Mouse (Mus musculus) neural tube, embryonic 14.5 days (tissue): ENCODE measurements around the gene Als2cr12. TPM values are rescaled to one million over a fixed set of nuclear protein-coding genes. Genes with fewer than 3 reads are reported as not detected.

Source experiments
- ATAC-seq: fragments of 200-750 bp; cut with Nextera tagmentation; 2 replicates; pipeline ENCODE4 v1.8.0; 2017; ENCODE audit warnings: low read depth, mild to moderate bottlenecking, moderate TSS enrichment, moderate library complexity
- H3K27ac ChIP-seq: fragments of 300-500 bp; sonication (generic); 2 replicates; pipeline ENCODE4 v1.5.1; 2014; ENCODE audit warnings: low read depth, mild to moderate bottlenecking, control low read depth, low read length, moderate library complexity, mixed read lengths
- H3K27me3 ChIP-seq: fragments of 300-500 bp; sonication (generic); 2 replicates; pipeline ENCODE4 v1.6.1; 2014; ENCODE audit warnings: low read length; ENCODE audit not compliant: control insufficient read depth, insufficient read depth
- H3K36me3 ChIP-seq: fragments of 300-500 bp; sonication (generic); 2 replicates; pipeline ENCODE4 v1.6.1; 2014; ENCODE audit warnings: low read length, mixed read lengths; ENCODE audit not compliant: control insufficient read depth, insufficient read depth
- H3K4me1 ChIP-seq: fragments of 300-500 bp; sonication (generic); 2 replicates; pipeline ENCODE4 v1.6.1; 2014; ENCODE audit warnings: low read length; ENCODE audit not compliant: control insufficient read depth, insufficient read depth
- H3K4me2 ChIP-seq: fragments of 300-500 bp; sonication (generic); 2 replicates; pipeline ENCODE4 v1.6.1; 2014; ENCODE audit warnings: mild to moderate bottlenecking, low read depth, low read length, control low read depth
- H3K4me3 ChIP-seq: fragments of 300-500 bp; sonication (generic); 2 replicates; pipeline ENCODE4 v1.5.1; 2014; ENCODE audit warnings: low read depth, low read length, control low read depth, mixed read lengths
- H3K9ac ChIP-seq: fragments of 300-500 bp; sonication (generic); replicated peaks from 2 replicates; pipeline ENCODE4 v1.6.1; 2014; ENCODE audit warnings: low read depth, mild to moderate bottlenecking, control low read depth, low read length, mixed read lengths
- H3K9me3 ChIP-seq: fragments of 300-500 bp; sonication (generic); 2 replicates; pipeline ENCODE4 v1.6.1; 2016; ENCODE audit warnings: low read length; ENCODE audit not compliant: control insufficient read depth
- WGBS: fragments of 180-500 bp; shearing (Covaris S2); extraction: QIAGEN DNeasy Blood & Tissue Kit; methylation state at CpG from one replicate; pipeline ENCODE4 v1.1.7; 2014; 5-methylcytosine and 5-hydroxymethylcytosine counted together
- polyA plus RNA-seq: library from polyadenylated mRNA; unstranded; fragments of >200 nt; fragmentation: Nextera tagmentation; extraction: Ambion mirVana; gene quantifications from 2 replicates; pipeline ENCODE4 v1.2.1, GENCODE M21; 2014

The Als2cr12 gene
- polyA plus RNA-seq, 1 experiment from 2014 or later: 0.11 TPM

GRCm38 (mm10) chr1:58722115-58722938 is 26.5 kb upstream of the Als2cr12 start:
- H3K9me3 ChIP-seq: no peaks in the 10 kb centered on the region
- H3K27ac ChIP-seq: no peak overlapping the region
- H3K27me3 ChIP-seq: no peaks in the 10 kb centered on the region
- H3K4me3 ChIP-seq: no peak overlapping the region
- no peaks in the 10 kb centered on the region for H3K36me3 ChIP-seq
- no peaks in the 10 kb centered on the region for H3K4me1 ChIP-seq
- no peak for ATAC-seq
- WGBS: 91% methylated on average over 11 of the region's 11 CpGs
- H3K4me2 ChIP-seq: no peak overlapping the region
- H3K9ac ChIP-seq: no peak overlapping the region

GRCm38 (mm10) chr1:58720988-58721387 is 25.2 kb upstream of the Als2cr12 start:
- no peak overlapping the region for H3K9ac ChIP-seq
- WGBS: 95% methylated on average over 4 of the region's 4 CpGs
- no peaks in the 10 kb centered on the region for H3K36me3 ChIP-seq
- no peak overlapping the region for H3K4me3 ChIP-seq
- no peak overlapping the region for H3K27ac ChIP-seq
- H3K9me3 ChIP-seq: no peaks in the 10 kb centered on the region
- no peaks in the 10 kb centered on the region for H3K27me3 ChIP-seq
- no peaks in the 10 kb centered on the region for H3K4me1 ChIP-seq
- ATAC-seq: no peak
- no peak overlapping the region for H3K4me2 ChIP-seq

GRCm38 (mm10) chr1:58720090-58720489 is 24.3 kb upstream of the Als2cr12 start:
- no peaks in the 10 kb centered on the region for H3K36me3 ChIP-seq
- H3K27ac ChIP-seq: no peak overlapping the region
- no peak overlapping the region for H3K4me2 ChIP-seq
- 97% methylated on average over 8 of the region's 8 CpGs for WGBS
- H3K4me3 ChIP-seq: no peak overlapping the region
- no peak overlapping the region for H3K9ac ChIP-seq
- ATAC-seq: no peak
- H3K27me3 ChIP-seq: no peaks in the 10 kb centered on the region
- no peaks in the 10 kb centered on the region for H3K9me3 ChIP-seq
- H3K4me1 ChIP-seq: no peaks in the 10 kb centered on the region

DNA sequence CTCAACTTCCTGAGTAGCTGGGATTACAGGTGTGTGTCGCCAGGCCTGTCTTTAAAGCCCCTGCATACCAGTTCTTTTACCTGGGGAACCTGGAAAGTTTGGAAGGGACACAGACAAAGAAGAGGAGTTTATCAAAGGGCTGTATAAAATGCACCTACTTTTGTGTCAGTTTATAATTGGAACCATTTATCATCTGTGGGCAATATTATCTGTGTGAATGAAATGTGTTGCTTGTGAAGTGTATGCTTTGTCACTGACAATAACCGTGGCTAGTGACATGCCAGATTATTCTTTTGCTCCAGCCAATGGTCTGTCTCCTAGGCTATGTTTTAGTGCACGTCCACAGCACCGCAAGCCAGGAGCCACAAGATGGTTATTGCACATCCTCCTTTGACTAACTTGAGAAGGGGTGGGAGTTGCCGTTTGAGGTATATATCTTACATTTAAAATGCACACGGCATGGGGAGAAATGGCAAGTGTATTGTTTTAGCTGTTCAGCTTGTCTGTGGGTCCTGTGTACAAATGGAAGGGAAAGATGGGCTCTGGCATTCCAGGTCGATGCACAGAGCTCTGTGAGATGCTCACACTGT is 23.7 kb upstream of the Als2cr12 start:
- ATAC-seq: no peak
- no peak overlapping the region for H3K4me3 ChIP-seq
- H3K36me3 ChIP-seq: no peaks in the 10 kb centered on the region
- H3K4me1 ChIP-seq: no peaks in the 10 kb centered on the region
- no peak overlapping the region for H3K4me2 ChIP-seq
- H3K9me3 ChIP-seq: no peaks in the 10 kb centered on the region
- no peak overlapping the region for H3K9ac ChIP-seq
- 87% methylated on average over 7 of the region's 7 CpGs for WGBS
- no peak overlapping the region for H3K27ac ChIP-seq
- H3K27me3 ChIP-seq: no peaks in the 10 kb centered on the region

GRCm38 (mm10) chr1:58717589-58718270 is 21.9 kb upstream of the Als2cr12 start:
- no peak for ATAC-seq
- no peaks in the 10 kb centered on the region for H3K36me3 ChIP-seq
- H3K4me3 ChIP-seq: no peak overlapping the region
- H3K4me1 ChIP-seq: no peaks in the 10 kb centered on the region
- H3K9ac ChIP-seq: no peak overlapping the region
- 92% methylated on average over 8 of the region's 8 CpGs for WGBS
- H3K4me2 ChIP-seq: no peak overlapping the region
- H3K27ac ChIP-seq: no peak overlapping the region
- H3K27me3 ChIP-seq: no peaks in the 10 kb centered on the region
- no peaks in the 10 kb centered on the region for H3K9me3 ChIP-seq

DNA sequence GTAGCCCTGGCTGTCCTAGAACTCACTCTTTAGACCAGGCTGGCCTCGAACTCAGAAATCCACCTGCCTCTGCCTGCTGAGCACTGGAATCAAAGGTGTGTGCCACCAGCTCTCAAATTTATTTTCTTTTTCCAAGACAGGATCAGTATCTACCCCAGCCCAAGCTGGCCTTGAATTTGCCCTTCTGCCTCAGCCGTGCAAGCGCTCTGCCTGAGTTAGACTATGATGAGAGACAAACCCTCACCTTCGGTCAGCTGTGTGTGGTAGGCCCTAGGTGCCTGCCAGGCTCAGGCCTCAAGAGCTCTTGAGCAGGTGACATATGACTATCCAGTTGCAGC is 21.1 kb upstream of the Als2cr12 start:
- Histone ChIP-seq H3K27ac (no peak overlapping the region), H3K9me3 (no peaks in the 10 kb centered on the region), H3K4me2 (no peak overlapping the region), H3K27me3 (no peaks in the 10 kb centered on the region), H3K36me3 (no peaks in the 10 kb centered on the region), H3K9ac (no peak overlapping the region), H3K4me3 (no peak overlapping the region), H3K4me1 (no peaks in the 10 kb centered on the region)
- WGBS: 94% methylated on average over 4 of the region's 4 CpGs
- ATAC-seq: no peak

DNA sequence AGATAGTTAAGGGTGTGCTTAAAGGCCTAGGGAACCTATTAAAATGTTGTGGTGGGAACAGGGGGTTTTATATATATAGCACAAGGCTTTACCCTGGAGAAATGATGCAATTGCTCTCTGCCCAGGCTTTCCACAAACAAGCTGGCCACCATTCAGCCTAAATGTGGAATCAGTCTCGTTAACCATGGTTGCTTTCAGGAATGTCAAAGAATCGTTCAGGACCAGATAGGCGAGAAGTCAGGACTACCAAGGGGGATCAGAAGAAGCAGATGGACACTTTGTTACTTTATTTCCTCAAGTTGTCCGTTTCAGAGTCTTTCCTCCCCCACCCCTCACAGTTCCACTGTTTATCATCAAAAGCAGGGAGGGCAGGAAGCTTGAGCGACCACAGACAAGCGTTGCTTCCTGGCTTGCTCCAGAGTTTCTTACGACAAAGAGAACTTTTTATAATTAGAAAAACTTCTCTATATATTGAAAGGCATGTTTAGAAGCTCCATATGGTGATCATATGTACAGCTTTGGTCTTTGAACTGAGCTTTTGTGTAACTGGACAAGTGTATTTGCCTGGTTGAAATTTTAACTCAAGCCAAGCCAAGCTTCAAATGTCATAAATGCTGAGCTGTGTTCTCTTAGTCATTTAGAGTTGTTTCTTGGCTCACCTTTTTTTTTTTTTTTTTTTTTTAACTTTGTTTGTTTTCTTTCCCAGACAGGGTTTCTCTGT is 20.5 kb upstream of the Als2cr12 start:
- Histone ChIP-seq H3K9ac (no peak overlapping the region), H3K4me2 (no peak overlapping the region), H3K27ac (no peak overlapping the region), H3K4me3 (no peak overlapping the region), H3K27me3 (no peaks in the 10 kb centered on the region), H3K4me1 (no peaks in the 10 kb centered on the region), H3K36me3 (no peaks in the 10 kb centered on the region), H3K9me3 (no peaks in the 10 kb centered on the region)
- no peak for ATAC-seq
- WGBS: 63% methylated on average over 7 of the region's 7 CpGs

- Histone ChIP-seq H3K36me3 (no peaks in the 10 kb centered on the region), H3K4me3 (no peak overlapping the region), H3K9ac (no peak overlapping the region), H3K27me3 (no peaks in the 10 kb centered on the region), H3K4me2 (no peak overlapping the region), H3K9me3 (no peaks in the 10 kb centered on the region), H3K27ac (no peak overlapping the region), H3K4me1 (no peaks in the 10 kb centered on the region)
- no peak for ATAC-seq
Measured at GRCm38 (mm10) chr1:58715536-58715935, 19.7 kb upstream of the Als2cr12 start.
